Mouse (Mus musculus) liver, embryonic 11.5 days (tissue): Measurements from ENCODE around the gene B3gat3. TPM values are rescaled to one million over a fixed set of nuclear protein-coding genes. Genes with fewer than 3 reads are reported as not detected.

Experiments
- ATAC-seq: fragments of 200-750 bp; cut with Nextera tagmentation; replicated peaks from 2 replicates; pipeline ENCODE4 v1.8.0; 2017; ENCODE audit warnings: moderate number of reproducible peaks, mild to moderate bottlenecking, moderate TSS enrichment, moderate library complexity; ENCODE audit not compliant: low FRiP score
- DNase-seq: peaks from one replicate; pipeline ENCODE4 v3.0.0-alpha.2; 2017; ENCODE audit warnings: low spot score
- H3K27ac ChIP-seq: fragments of 300-500 bp; sonication (generic); 2 replicates; pipeline ENCODE4 v1.5.1; 2014; ENCODE audit warnings: mild to moderate bottlenecking, low read depth, low read length, control low read depth
- H3K27me3 ChIP-seq: fragments of 300-500 bp; sonication (generic); replicated peaks from 2 replicates; pipeline ENCODE4 v1.6.1; 2014; ENCODE audit warnings: low read length, mixed read lengths; ENCODE audit not compliant: control insufficient read depth, insufficient read depth
- H3K36me3 ChIP-seq: fragments of 300-500 bp; sonication (generic); 2 replicates; pipeline ENCODE4 v1.6.1; 2014; ENCODE audit warnings: mild to moderate bottlenecking, low read length, moderate library complexity, mixed read lengths; ENCODE audit not compliant: control insufficient read depth, insufficient read depth
- H3K4me1 ChIP-seq: fragments of 300-500 bp; sonication (generic); replicated peaks from 2 replicates; pipeline ENCODE4 v1.6.1; 2014; ENCODE audit warnings: low read length, mixed read lengths; ENCODE audit not compliant: control insufficient read depth, insufficient read depth
- H3K4me2 ChIP-seq: fragments of 300-500 bp; sonication (generic); 2 replicates; pipeline ENCODE4 v1.6.1; 2014; ENCODE audit warnings: mild to moderate bottlenecking, control low read depth, moderate library complexity
- H3K4me3 ChIP-seq: fragments of 300-500 bp; sonication (generic); 2 replicates; pipeline ENCODE4 v1.5.1; 2014; ENCODE audit warnings: low read depth, low read length, control low read depth
- H3K9ac ChIP-seq: fragments of 300-500 bp; sonication (generic); 2 replicates; pipeline ENCODE4 v1.6.1; 2014; ENCODE audit warnings: low read depth, low read length, control low read depth
- H3K9me3 ChIP-seq: fragments of 300-500 bp; sonication (generic); 2 replicates; pipeline ENCODE4 v1.6.1; 2016; ENCODE audit warnings: low read length, inconsistent platforms, mixed read lengths; ENCODE audit not compliant: control insufficient read depth
- WGBS: fragments of 180-500 bp; shearing (Covaris S2); extraction: QIAGEN DNeasy Blood & Tissue Kit; methylation state at CpG from one replicate; pipeline ENCODE4 v1.1.7; 2014; 5-methylcytosine and 5-hydroxymethylcytosine counted together
- polyA plus RNA-seq: library from polyadenylated mRNA; unstranded; fragments of >200 nt; fragmentation: Nextera tagmentation; extraction: Ambion mirVana; gene quantifications from 2 replicates; pipeline ENCODE4 v1.2.1, GENCODE M21; 2014

The B3gat3 gene
- polyA plus RNA-seq, 1 experiment from 2014 or later: 34.8 TPM

GRCm38 (mm10) chr19:8944750-8945149, 24.6 kb downstream of the B3gat3 start:
- Histone ChIP-seq H3K27ac (peak overlapping the region; percentile 99; the same call in 1 of the 2 replicates), H3K9me3 (no peaks in the 10 kb centered on the region), H3K4me2 (peak overlapping the region; percentile 75), H3K27me3 (no peaks in the 10 kb centered on the region), H3K36me3 (peaks cover 45% of the 10 kb centered on the region), H3K4me3 (peak overlapping the region; percentile 90), H3K4me1 (peaks cover 41% of the 10 kb centered on the region), H3K9ac (no peak overlapping the region; the same call in 1 of the 2 replicates)
- WGBS: 40% methylated on average over 5 of the region's 5 CpGs
- DNase-seq (peak; percentile 71), ATAC-seq (no peak)

- Histone ChIP-seq H3K36me3 (peaks cover 48% of the 10 kb centered on the region), H3K9ac (no peak overlapping the region; the same call in 1 of the 2 replicates), H3K4me3 (peak overlapping the region; percentile 90; the same call in 1 of the 2 replicates), H3K9me3 (no peaks in the 10 kb centered on the region), H3K4me1 (peaks cover 40% of the 10 kb centered on the region), H3K4me2 (peak overlapping the region; percentile 75), H3K27me3 (no peaks in the 10 kb centered on the region), H3K27ac (peak overlapping the region; percentile 99; the same call in 1 of the 2 replicates)
- WGBS: 87% methylated on average over 6 of the region's 6 CpGs
- DNase-seq (no peak), ATAC-seq (no peak)
Measured at GRCm38 (mm10) chr19:8945251-8945650, 25.1 kb downstream of the B3gat3 start.

GRCm38 (mm10) chr19:8946929-8947328, 26.8 kb downstream of the B3gat3 start:
- peaks cover 29% of the 10 kb centered on the region for H3K4me1 ChIP-seq
- H3K9ac ChIP-seq: no peak overlapping the region
- H3K27me3 ChIP-seq: no peaks in the 10 kb centered on the region
- H3K4me2 ChIP-seq: no peak overlapping the region
- H3K9me3 ChIP-seq: no peaks in the 10 kb centered on the region
- ATAC-seq (0 out of 2 replicates have a peak, but pooled peaks have one; percentile 32), DNase-seq (no peak)
- WGBS: 76% methylated on average over 7 of the region's 7 CpGs
- H3K36me3 ChIP-seq: peaks cover 63% of the 10 kb centered on the region
- no peak overlapping the region for H3K27ac ChIP-seq
- no peak overlapping the region for H3K4me3 ChIP-seq

- Histone ChIP-seq H3K4me3 (no peak overlapping the region), H3K9me3 (no peaks in the 10 kb centered on the region), H3K36me3 (peaks cover 61% of the 10 kb centered on the region), H3K9ac (no peak overlapping the region), H3K27ac (no peak overlapping the region), H3K4me1 (peaks cover 23% of the 10 kb centered on the region), H3K4me2 (no peak overlapping the region), H3K27me3 (no peaks in the 10 kb centered on the region)
- 88% methylated on average over 5 of the region's 5 CpGs for WGBS
- ATAC-seq (no peak), DNase-seq (no peak)
Measured at GRCm38 (mm10) chr19:8950190-8950589, 30.0 kb downstream of the B3gat3 start.

GRCm38 (mm10) chr19:8952241-8952640, 32.1 kb downstream of the B3gat3 start:
- no peak overlapping the region for H3K27ac ChIP-seq
- no peaks in the 10 kb centered on the region for H3K27me3 ChIP-seq
- no peak overlapping the region for H3K9ac ChIP-seq
- 91% methylated on average over 9 of the region's 9 CpGs for WGBS
- H3K9me3 ChIP-seq: no peaks in the 10 kb centered on the region
- peaks cover 53% of the 10 kb centered on the region for H3K36me3 ChIP-seq
- peak overlapping the region; percentile 93; the same call in 1 of the 2 replicates for H3K4me2 ChIP-seq
- no peak for DNase-seq
- no peak for ATAC-seq
- H3K4me1 ChIP-seq: peaks cover 17% of the 10 kb centered on the region
- H3K4me3 ChIP-seq: no peak overlapping the region

GRCm38 (mm10) chr19:8953135-8954039, 33.2 kb downstream of the B3gat3 start, which contains the start of gene Tut1:
TSS of gene Tut1 (plus strand) at chr19:8953847.
- Histone ChIP-seq H3K9ac (peak within 1 kb of the TSS; percentile 75), H3K36me3 (peaks cover 45% of the 10 kb centered on the region), H3K4me3 (peak within 1 kb of the TSS; percentile 89), H3K9me3 (no peaks in the 10 kb centered on the region), H3K27me3 (no peaks in the 10 kb centered on the region), H3K4me2 (peak within 1 kb of the TSS; percentile 93), H3K4me1 (peaks cover 17% of the 10 kb centered on the region), H3K27ac (peak within 1 kb of the TSS; percentile 70)
- ATAC-seq: peak; percentile 94
- DNase-seq: peak; percentile 87
- 3% methylated on average over 46 of the region's 46 CpGs for WGBS

- Histone ChIP-seq H3K9me3 (no peaks in the 10 kb centered on the region), H3K4me1 (peaks cover 17% of the 10 kb centered on the region), H3K36me3 (peaks cover 43% of the 10 kb centered on the region), H3K4me3 (peak overlapping the region; percentile 89), H3K27me3 (no peaks in the 10 kb centered on the region), H3K27ac (peak overlapping the region; percentile 47), H3K4me2 (peak overlapping the region; percentile 87), H3K9ac (peak overlapping the region; percentile 75)
- DNase-seq: no peak
- 6% methylated on average over 9 of the region's 9 CpGs for WGBS
- ATAC-seq: no peak
Measured at GRCm38 (mm10) chr19:8954171-8954570, 34.0 kb downstream of the B3gat3 start.

GRCm38 (mm10) chr19:8962256-8962655, 42.1 kb downstream of the B3gat3 start:
- 89% methylated on average over 2 of the region's 2 CpGs for WGBS
- Histone ChIP-seq H3K9me3 (no peaks in the 10 kb centered on the region), H3K27ac (no peak overlapping the region), H3K27me3 (no peaks in the 10 kb centered on the region), H3K4me1 (0 out of 2 replicates have a peak, but pooled peaks cover 3% of the 10 kb centered on the region), H3K4me2 (no peak overlapping the region), H3K9ac (no peak overlapping the region), H3K4me3 (no peak overlapping the region), H3K36me3 (peaks cover 56% of the 10 kb centered on the region)
- no peak for ATAC-seq
- DNase-seq: no peak
